Mouse (Mus musculus) neural tube, embryonic 12.5 days (tissue): ENCODE data around the gene Syne1. TPM values are rescaled to one million over a fixed set of nuclear protein-coding genes. Genes with fewer than 3 reads are reported as not detected.

ENCODE experiments used
- ATAC-seq: fragments of 200-750 bp; cut with Nextera tagmentation; 2 replicates; pipeline ENCODE4 v1.8.0; 2017; ENCODE audit warnings: low read depth, mild to moderate bottlenecking, moderate TSS enrichment, moderate library complexity; ENCODE audit not compliant: low FRiP score
- H3K27ac ChIP-seq: fragments of 300-500 bp; sonication (generic); 2 replicates; pipeline ENCODE4 v1.5.1; 2016
- H3K27me3 ChIP-seq: fragments of 300-500 bp; sonication (generic); replicated peaks from 2 replicates; pipeline ENCODE4 v1.6.1; 2016; ENCODE audit warnings: mild to moderate bottlenecking
- H3K36me3 ChIP-seq: fragments of 300-500 bp; sonication (generic); 2 replicates; pipeline ENCODE4 v1.6.1; 2016; ENCODE audit warnings: mild to moderate bottlenecking
- H3K4me1 ChIP-seq: fragments of 300-500 bp; sonication (generic); 2 replicates; pipeline ENCODE4 v1.6.1; 2016
- H3K4me2 ChIP-seq: fragments of 300-500 bp; sonication (generic); replicated peaks from 2 replicates; pipeline ENCODE4 v1.6.1; 2016; ENCODE audit warnings: mild to moderate bottlenecking
- H3K4me3 ChIP-seq: fragments of 300-500 bp; sonication (generic); 2 replicates; pipeline ENCODE4 v1.5.1; 2016
- H3K9ac ChIP-seq: fragments of 300-500 bp; sonication (generic); 2 replicates; pipeline ENCODE4 v1.6.1; 2016; ENCODE audit warnings: mild to moderate bottlenecking
- H3K9me3 ChIP-seq: fragments of 300-500 bp; sonication (generic); 2 replicates; pipeline ENCODE4 v1.6.1; 2016; ENCODE audit warnings: mild to moderate bottlenecking
- WGBS: fragments of 180-500 bp; shearing (Covaris S2); methylation state at CpG from one replicate; pipeline ENCODE4 v1.1.7; 2016; 5-methylcytosine and 5-hydroxymethylcytosine counted together
- polyA plus RNA-seq: library from polyadenylated mRNA; unstranded; fragments of >200 nt; fragmentation: Nextera tagmentation; extraction: Ambion mirVana; gene quantifications from 2 replicates; pipeline ENCODE4 v1.2.1, GENCODE M21; 2016

Gene Syne1
- polyA plus RNA-seq, 1 experiment from 2014 or later: 5.9 TPM

- no peak overlapping the region for H3K4me2 ChIP-seq
- WGBS: 96% methylated on average over 15 of the region's 15 CpGs
- no peaks in the 10 kb centered on the region for H3K9me3 ChIP-seq
- H3K4me3 ChIP-seq: no peak overlapping the region
- no peak overlapping the region for H3K9ac ChIP-seq
- H3K36me3 ChIP-seq: no peaks in the 10 kb centered on the region
- H3K27me3 ChIP-seq: no peaks in the 10 kb centered on the region
- ATAC-seq: no peak
- no peaks in the 10 kb centered on the region for H3K4me1 ChIP-seq
- no peak overlapping the region for H3K27ac ChIP-seq
These were observed 493.6 kb downstream of the Syne1 start for GRCm38 (mm10) chr10:5057661-5058060.

GRCm38 (mm10) chr10:5056940-5057339, 494.3 kb downstream of the Syne1 start:
- no peak overlapping the region for H3K9ac ChIP-seq
- H3K4me2 ChIP-seq: no peak overlapping the region
- ATAC-seq: no peak
- H3K4me1 ChIP-seq: no peaks in the 10 kb centered on the region
- H3K9me3 ChIP-seq: no peaks in the 10 kb centered on the region
- H3K27me3 ChIP-seq: no peaks in the 10 kb centered on the region
- no peak overlapping the region for H3K27ac ChIP-seq
- 77% methylated on average over 3 of the region's 3 CpGs for WGBS
- H3K4me3 ChIP-seq: no peak overlapping the region
- H3K36me3 ChIP-seq: no peaks in the 10 kb centered on the region

- H3K9ac ChIP-seq: no peak overlapping the region
- no peaks in the 10 kb centered on the region for H3K9me3 ChIP-seq
- no peak for ATAC-seq
- no peak overlapping the region for H3K27ac ChIP-seq
- no peaks in the 10 kb centered on the region for H3K36me3 ChIP-seq
- H3K4me2 ChIP-seq: no peak overlapping the region
- no peak overlapping the region for H3K4me3 ChIP-seq
- H3K27me3 ChIP-seq: no peaks in the 10 kb centered on the region
- no peaks in the 10 kb centered on the region for H3K4me1 ChIP-seq
- 62% methylated on average over 10 of the region's 10 CpGs for WGBS
These were observed 495.0 kb downstream of the Syne1 start for GRCm38 (mm10) chr10:5056243-5056735.

- no peaks in the 10 kb centered on the region for H3K36me3 ChIP-seq
- H3K4me3 ChIP-seq: no peak overlapping the region
- no peak overlapping the region for H3K9ac ChIP-seq
- H3K4me1 ChIP-seq: no peaks in the 10 kb centered on the region
- H3K27me3 ChIP-seq: no peaks in the 10 kb centered on the region
- WGBS: 87% methylated on average over 5 of the region's 5 CpGs
- no peaks in the 10 kb centered on the region for H3K9me3 ChIP-seq
- no peak overlapping the region for H3K4me2 ChIP-seq
- ATAC-seq: no peak
- no peak overlapping the region for H3K27ac ChIP-seq
These were observed 505.6 kb downstream of the Syne1 start for GRCm38 (mm10) chr10:5045671-5046070.

GRCm38 (mm10) chr10:5045213-5045612, 506.1 kb downstream of the Syne1 start:
- H3K9me3 ChIP-seq: no peaks in the 10 kb centered on the region
- no peak overlapping the region for H3K4me2 ChIP-seq
- H3K9ac ChIP-seq: no peak overlapping the region
- H3K27ac ChIP-seq: no peak overlapping the region
- no peak for ATAC-seq
- H3K36me3 ChIP-seq: no peaks in the 10 kb centered on the region
- no peaks in the 10 kb centered on the region for H3K4me1 ChIP-seq
- no peaks in the 10 kb centered on the region for H3K27me3 ChIP-seq
- WGBS: 87% methylated on average over 7 of the region's 7 CpGs
- no peak overlapping the region for H3K4me3 ChIP-seq

GRCm38 (mm10) chr10:5044481-5044880, 506.8 kb downstream of the Syne1 start:
- no peaks in the 10 kb centered on the region for H3K4me1 ChIP-seq
- H3K36me3 ChIP-seq: no peaks in the 10 kb centered on the region
- no peak overlapping the region for H3K4me3 ChIP-seq
- H3K4me2 ChIP-seq: no peak overlapping the region
- no peak for ATAC-seq
- no peak overlapping the region for H3K27ac ChIP-seq
- 89% methylated on average over 8 of the region's 8 CpGs for WGBS
- no peaks in the 10 kb centered on the region for H3K9me3 ChIP-seq
- no peaks in the 10 kb centered on the region for H3K27me3 ChIP-seq
- no peak overlapping the region for H3K9ac ChIP-seq

GRCm38 (mm10) chr10:5041254-5041653, 510.0 kb downstream of the Syne1 start:
- no peak for ATAC-seq
- Histone ChIP-seq H3K4me3 (no peak overlapping the region), H3K4me1 (no peaks in the 10 kb centered on the region), H3K27me3 (no peaks in the 10 kb centered on the region), H3K4me2 (no peak overlapping the region), H3K27ac (no peak overlapping the region), H3K9me3 (no peaks in the 10 kb centered on the region), H3K36me3 (no peaks in the 10 kb centered on the region), H3K9ac (no peak overlapping the region)
- WGBS: 65% methylated on average over 8 of the region's 8 CpGs

- no peak overlapping the region for H3K27ac ChIP-seq
- no peaks in the 10 kb centered on the region for H3K36me3 ChIP-seq
- ATAC-seq: peak; percentile 76
- no peaks in the 10 kb centered on the region for H3K9me3 ChIP-seq
- H3K4me2 ChIP-seq: no peak overlapping the region; the same call in 1 of the 2 replicates
- H3K4me1 ChIP-seq: peaks cover 9% of the 10 kb centered on the region; the same call in 1 of the 2 replicates
- no peak overlapping the region for H3K9ac ChIP-seq
- WGBS: 33% methylated on average over 15 of the region's 15 CpGs
- no peaks in the 10 kb centered on the region for H3K27me3 ChIP-seq
- H3K4me3 ChIP-seq: no peak overlapping the region
These were observed 518.9 kb downstream of the Syne1 start for GRCm38 (mm10) chr10:5032192-5033048.

- 87% methylated on average over 1 of the region's 1 CpGs for WGBS
- no peak overlapping the region for H3K27ac ChIP-seq
- ATAC-seq: no peak
- H3K4me2 ChIP-seq: no peak overlapping the region
- H3K4me1 ChIP-seq: peaks cover 9% of the 10 kb centered on the region; the same call in 1 of the 2 replicates
- no peak overlapping the region for H3K9ac ChIP-seq
- no peaks in the 10 kb centered on the region for H3K27me3 ChIP-seq
- H3K36me3 ChIP-seq: no peaks in the 10 kb centered on the region
- no peak overlapping the region for H3K4me3 ChIP-seq
- H3K9me3 ChIP-seq: no peaks in the 10 kb centered on the region
These were observed 521.4 kb downstream of the Syne1 start for GRCm38 (mm10) chr10:5029883-5030282.

- H3K4me1 ChIP-seq: peaks cover 9% of the 10 kb centered on the region; the same call in 1 of the 2 replicates
- WGBS: 79% methylated on average over 2 of the region's 2 CpGs
- no peak overlapping the region for H3K4me3 ChIP-seq
- no peak overlapping the region for H3K4me2 ChIP-seq
- H3K27ac ChIP-seq: no peak overlapping the region
- no peak for ATAC-seq
- no peaks in the 10 kb centered on the region for H3K27me3 ChIP-seq
- H3K36me3 ChIP-seq: no peaks in the 10 kb centered on the region
- H3K9ac ChIP-seq: no peak overlapping the region
- H3K9me3 ChIP-seq: no peaks in the 10 kb centered on the region
These were observed 522.1 kb downstream of the Syne1 start for GRCm38 (mm10) chr10:5029161-5029560.

- Histone ChIP-seq H3K9me3 (no peaks in the 10 kb centered on the region), H3K4me2 (no peak overlapping the region), H3K27me3 (no peaks in the 10 kb centered on the region), H3K27ac (no peak overlapping the region), H3K36me3 (no peaks in the 10 kb centered on the region), H3K4me1 (peaks cover 9% of the 10 kb centered on the region; the same call in 1 of the 2 replicates), H3K9ac (no peak overlapping the region), H3K4me3 (no peak overlapping the region)
- no peak for ATAC-seq
- 86% methylated on average over 9 of the region's 9 CpGs for WGBS
These were observed 523.0 kb downstream of the Syne1 start for GRCm38 (mm10) chr10:5028301-5028700.

GRCm38 (mm10) chr10:5027208-5027607, 524.1 kb downstream of the Syne1 start:
- Histone ChIP-seq H3K36me3 (no peaks in the 10 kb centered on the region), H3K4me2 (no peak overlapping the region), H3K9me3 (no peaks in the 10 kb centered on the region), H3K9ac (no peak overlapping the region), H3K27ac (no peak overlapping the region), H3K27me3 (no peaks in the 10 kb centered on the region), H3K4me3 (no peak overlapping the region), H3K4me1 (peaks cover 5% of the 10 kb centered on the region; the same call in 1 of the 2 replicates)
- ATAC-seq: no peak
- WGBS: 79% methylated on average over 1 of the region's 1 CpGs

GRCm38 (mm10) chr10:5025906-5026305, 525.4 kb downstream of the Syne1 start:
- no peak for ATAC-seq
- H3K9ac ChIP-seq: no peak overlapping the region
- H3K4me2 ChIP-seq: no peak overlapping the region
- H3K4me1 ChIP-seq: no peaks in the 10 kb centered on the region
- H3K27ac ChIP-seq: no peak overlapping the region
- no peaks in the 10 kb centered on the region for H3K9me3 ChIP-seq
- H3K36me3 ChIP-seq: no peaks in the 10 kb centered on the region
- 93% methylated on average over 4 of the region's 4 CpGs for WGBS
- no peak overlapping the region for H3K4me3 ChIP-seq
- H3K27me3 ChIP-seq: no peaks in the 10 kb centered on the region
